Mouse (Mus musculus): ENCODE measurements around the gene Mcfd2.

GRCm38 (mm10) chr17:87304151-87304894 lies 38.6 kb upstream of the Mcfd2 start:
- TF ChIP-seq CTCF (IDR thresholded peaks at IDR 0.05; ENCODE audit: low read depth, low read length) (no peak), GATA1 (IDR thresholded peaks at IDR 0.05; ENCODE audit: borderline replicate concordance, low read length) (no peak), TAL1 (conservative IDR thresholded peaks at IDR 0.05; ENCODE audit: low read depth, low read length) (no peak)

All from G1E (cell line).